Mouse (Mus musculus) testis, adult 2 months (tissue): ENCODE results near the gene Faf2.

Source experiments
- CTCF ChIP-seq: fragments of 200-500 bp; IDR thresholded peaks from 2 replicates; pipeline ENCODE4 v1.5.1; 2012; ENCODE audit warnings: low read depth, mild to moderate bottlenecking, inconsistent platforms, low read length, moderate library complexity; ENCODE audit not compliant: control insufficient read depth, insufficient read depth, insufficient replicate concordance
- POLR2A ChIP-seq: fragments of 200-500 bp; IDR thresholded peaks from 2 replicates; pipeline ENCODE4 v1.6.1; 2012; ENCODE audit warnings: low read depth, mild to moderate bottlenecking, inconsistent platforms, low read length, moderate library complexity; ENCODE audit not compliant: control insufficient read depth

DNA sequence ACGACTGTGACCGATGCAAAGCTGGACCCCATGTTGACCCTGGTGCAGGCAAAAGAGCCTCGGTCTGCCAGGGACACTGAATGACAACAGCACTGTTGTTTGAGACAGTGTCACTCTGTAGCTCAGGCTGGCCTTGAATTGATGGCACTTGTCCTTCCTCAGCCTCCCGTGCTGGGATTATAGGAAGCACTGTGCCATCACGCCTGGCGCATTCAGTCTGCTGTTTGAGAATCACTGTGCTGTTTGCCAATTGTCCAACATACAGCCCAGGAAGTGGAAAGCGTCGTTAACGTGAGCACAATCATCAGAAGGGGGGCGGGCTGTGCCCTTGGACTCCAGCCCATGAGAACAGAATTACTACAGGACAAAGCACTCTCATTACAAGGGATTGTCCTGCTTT is 39.5 kb upstream of the Faf2 start:
- no peak for TF ChIP-seq CTCF
- no peak for TF ChIP-seq POLR2A
